Mouse (Mus musculus) ovary, adult 2 months (tissue): ENCODE data around the gene Itpr1. TPM values are rescaled to one million over a fixed set of nuclear protein-coding genes. Genes with fewer than 3 reads are reported as not detected.

ENCODE experiments used
- polyA plus RNA-seq: library from polyadenylated mRNA; depleted of rRNA; stranded (reverse); fragments of >200 nt; gene quantifications from 2 replicates; pipeline ENCODE4 v1.2.3, GENCODE M21; 2012; rRNA removed

Gene Itpr1
- 36.4 and 44.3 TPM in 2 replicates for polyA plus RNA-seq

DNA sequence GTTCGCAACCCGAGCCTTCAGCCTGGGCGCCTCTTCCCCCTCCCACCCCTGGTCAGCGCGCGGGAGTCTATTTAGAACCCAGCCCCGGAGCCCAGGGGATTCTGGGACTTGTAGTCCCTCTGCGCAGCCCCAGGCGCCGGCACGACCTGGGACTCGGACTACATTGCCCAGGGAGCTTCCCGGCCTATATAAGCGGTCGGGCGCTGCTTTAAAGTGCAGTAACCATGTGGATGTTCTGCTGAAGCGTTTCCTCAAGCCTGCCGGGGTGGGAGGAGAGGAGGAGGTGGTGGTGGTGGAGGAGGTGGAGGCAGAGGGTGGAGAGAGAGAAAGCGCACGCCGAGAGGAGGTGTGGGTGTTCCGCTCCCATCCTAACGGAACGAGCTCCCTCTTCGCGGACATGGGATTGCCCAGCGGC, at the start of gene Itpr1:
TSS of gene Itpr1 (plus strand) at position 216 of the 415 bp plus-strand sequence.

GRCm38 (mm10) chr6:108184847-108185684, 27.8 kb upstream of the Itpr1 start, which contains the start of gene Sumf1:
Gene Sumf1 (minus strand): TSS chr6:108185582.

Other genes starting within 250 kb of the Itpr1 start
- 1.9 and 2.6 TPM in 2 replicates for gene Setmar, start 148.1 kb upstream of the Itpr1 start, polyA plus RNA-seq
- gene Sumf1, start 27.5 kb upstream of the Itpr1 start, polyA plus RNA-seq, result 44.4 and 53.2 TPM in 2 replicates